Mouse (Mus musculus): ENCODE data around the gene Strip2. TPM values are rescaled to one million over a fixed set of nuclear protein-coding genes. Genes with fewer than 3 reads are reported as not detected.

Strip2 gene
- 0.13 TPM for polyA plus RNA-seq (2017; shearing (Covaris generic))

GRCm38 (mm10) chr6:29916530-29917382 is at the start of gene Strip2:
Strip2 (plus strand) TSS chr6:29917012.

Other genes with a start within 250 kb of the Strip2 start
- gene Tspan33, start 222.8 kb upstream of the Strip2 start, polyA plus RNA-seq (2017; shearing (Covaris generic)) = 0.13 TPM
- gene Smo, start 181.5 kb upstream of the Strip2 start, polyA plus RNA-seq (2017; shearing (Covaris generic)) = not detected
- gene Ahcyl2, start 149.0 kb upstream of the Strip2 start, polyA plus RNA-seq (2017; shearing (Covaris generic)) = 87.5 TPM
- 95.2 TPM for gene Nrf1, start 131.0 kb downstream of the Strip2 start, polyA plus RNA-seq (2017; shearing (Covaris generic))

Measured in effector memory CD4-positive, alpha-beta T cell, adult 7 months (primary cell).